Mouse (Mus musculus): ENCODE results near the gene Fign.

The Fign gene

GRCm38 (mm10) chr2:63931041-63931440, 166.8 kb downstream of the Fign start:
- no peak for TF ChIP-seq GATA4 (IDR thresholded peaks at IDR 0.05; ENCODE audit: insufficient replicate concordance, low read length)

DNA sequence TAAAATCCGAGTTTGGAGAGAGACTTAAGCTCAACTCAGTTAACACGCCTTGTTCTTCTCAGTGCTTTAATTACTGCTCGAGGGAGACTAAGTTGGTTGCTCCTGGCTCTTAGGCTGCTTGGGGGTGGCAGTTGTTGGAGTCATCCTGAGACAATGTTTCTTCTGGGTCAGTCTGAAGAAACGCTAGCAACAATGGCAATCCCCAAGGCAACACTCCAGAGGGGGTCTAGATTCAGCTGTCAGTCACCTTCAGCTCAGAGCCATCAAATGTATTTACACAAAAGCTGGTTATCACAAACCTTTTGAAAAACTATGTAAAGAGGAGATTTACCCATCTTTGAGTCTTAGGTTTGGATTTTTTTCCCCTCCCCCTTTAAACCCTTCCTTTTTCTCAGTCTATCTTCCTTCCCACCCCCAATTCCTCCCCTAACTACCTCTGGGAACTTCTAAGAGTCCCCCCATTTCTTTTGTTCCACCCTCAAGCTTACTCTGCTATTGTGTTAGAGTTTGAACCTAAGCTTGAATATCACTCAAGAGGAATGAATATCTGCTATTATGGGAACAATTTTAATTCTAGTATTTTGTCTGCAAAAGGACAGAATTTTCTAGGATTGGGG, 171.2 kb downstream of the Fign start:
- TF ChIP-seq GATA4 (IDR thresholded peaks at IDR 0.05; ENCODE audit: insufficient replicate concordance, low read length): no peak

DNA sequence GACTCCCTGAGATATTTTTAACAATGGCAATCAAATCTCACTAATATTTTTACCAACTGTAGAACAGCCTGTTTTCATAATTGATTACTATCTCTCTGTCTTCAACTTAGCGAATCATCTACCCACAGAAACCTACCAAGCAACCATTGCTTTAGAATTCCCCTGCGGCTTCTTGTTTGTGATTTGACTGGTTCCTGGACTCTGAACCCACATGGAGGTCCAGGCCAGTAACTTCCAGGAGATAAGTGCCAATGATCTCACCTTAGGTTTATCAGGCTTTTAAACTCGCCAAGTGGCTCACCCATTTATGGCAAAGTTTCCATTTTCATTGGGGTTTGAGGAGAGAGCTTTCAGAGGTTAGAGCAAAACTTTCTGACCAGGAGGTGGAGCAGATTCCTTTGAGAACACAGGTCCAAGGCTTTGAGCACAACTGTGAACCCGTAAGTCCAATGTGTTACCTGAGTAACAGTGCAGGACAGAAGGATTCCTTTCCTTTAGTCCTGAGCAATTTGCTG, 172.1 kb downstream of the Fign start:
- TF ChIP-seq GATA4 (IDR thresholded peaks at IDR 0.05; ENCODE audit: insufficient replicate concordance, low read length): no peak

Measured in liver, adult (tissue).